Mouse (Mus musculus) heart, postnatal 10 days (tissue): ENCODE data around the gene Plau. TPM values are rescaled to one million over a fixed set of nuclear protein-coding genes. Genes with fewer than 3 reads are reported as not detected.

Experiments used
- DNase-seq, 2 experiments: peaks; one replicate each; pipeline ENCODE4 v3.0.0; 2021
- intact Hi-C: fragments of 180-260 bp; cut with DNase I; formaldehyde crosslinking; loops from one replicate; pipeline ENCODE4 v1.15.1; 2025
- total RNA-seq, 2 experiments: library from RNA; stranded (reverse); gene quantifications; 2 replicates each; pipeline ENCODE4 v1.2.3; 2021

The Plau gene
- total RNA-seq, 2 experiments from 2014 or later = 8.0 to 8.7 TPM

- intact Hi-C loops = no loop called here
- no peak for DNase-seq
These were observed 5.1 kb downstream of the Plau start for GRCm38 (mm10) chr14:20841526-20841925.

- DNase-seq = no peak
- intact Hi-C loops = no loop called here
These were observed 6.2 kb downstream of the Plau start for GRCm38 (mm10) chr14:20842629-20843028.

- intact Hi-C loops = no loop called here
These were observed 7.7 kb downstream of the Plau start for GRCm38 (mm10) chr14:20844126-20844525.

GRCm38 (mm10) chr14:20844671-20845576 lies 8.5 kb downstream of the Plau start:
- no peak for DNase-seq
- intact Hi-C loops = no loop called here

More at GRCm38 (mm10) chr14:20844126-20844525, 7.7 kb downstream of the Plau start:
- DNase-seq = no peak

GRCm38 (mm10) chr14:20845577-20846088 lies 9.2 kb downstream of the Plau start:
- DNase-seq = peak; percentile 34 to 43
- intact Hi-C loops = no loop called here

GRCm38 (mm10) chr14:20846214-20846613 lies 9.8 kb downstream of the Plau start:
- DNase-seq = peak; percentile 19 to 34
- intact Hi-C loops = no loop called here

DNA sequence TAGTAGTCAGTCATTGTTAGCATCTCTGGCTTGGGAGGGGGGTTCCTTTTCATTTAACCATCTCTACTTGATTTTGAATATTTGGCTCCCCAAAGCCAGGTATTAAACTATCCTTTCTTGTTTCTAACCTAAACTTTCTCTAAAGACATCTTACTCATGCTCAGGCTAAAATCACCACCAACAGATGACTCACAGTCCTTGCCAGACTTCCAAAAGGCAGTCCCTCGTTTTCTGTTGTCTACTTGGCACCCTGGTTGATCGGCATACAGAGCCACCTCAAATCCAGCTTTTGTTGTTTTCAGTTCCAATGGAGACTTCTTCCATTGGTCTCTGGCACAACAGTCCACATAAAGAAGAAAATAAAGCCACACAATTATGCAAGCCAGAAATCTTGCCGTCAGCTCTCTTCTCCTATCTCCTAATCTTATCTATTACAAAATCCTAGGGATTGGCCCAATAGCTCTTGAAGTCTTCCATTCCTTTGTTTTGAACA lies 11.2 kb downstream of the Plau start:
- DNase-seq = no peak
- intact Hi-C loops = no loop called here

GRCm38 (mm10) chr14:20849753-20850152 lies 13.3 kb downstream of the Plau start:
- intact Hi-C loops = no loop called here
- DNase-seq = no peak

GRCm38 (mm10) chr14:20850498-20850897 lies 14.0 kb downstream of the Plau start:
- no peak for DNase-seq
- intact Hi-C loops = no loop called here

- intact Hi-C loops = no loop called here
- DNase-seq = no peak
These were observed 15.3 kb downstream of the Plau start for GRCm38 (mm10) chr14:20851776-20852175.

DNA sequence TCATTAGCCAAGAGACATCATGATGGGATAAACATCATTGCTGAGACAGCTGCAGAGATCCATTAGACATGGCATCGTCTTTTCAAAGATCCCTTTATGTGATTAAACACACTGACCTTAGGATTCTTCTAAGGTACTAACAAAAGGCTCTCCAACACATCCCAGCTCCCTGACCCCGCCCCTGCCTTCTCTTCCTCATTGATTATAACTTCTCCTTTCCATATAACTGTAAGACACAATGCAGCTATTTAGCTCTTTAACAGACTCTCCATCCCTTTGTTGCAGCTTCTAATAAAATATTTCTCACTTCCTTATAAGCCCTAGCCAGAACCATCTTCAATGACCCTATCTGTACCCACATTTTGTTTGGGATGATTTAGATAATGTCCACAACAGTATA lies 24.7 kb downstream of the Plau start:
- DNase-seq = no peak
- intact Hi-C loops = no loop called here

DNA sequence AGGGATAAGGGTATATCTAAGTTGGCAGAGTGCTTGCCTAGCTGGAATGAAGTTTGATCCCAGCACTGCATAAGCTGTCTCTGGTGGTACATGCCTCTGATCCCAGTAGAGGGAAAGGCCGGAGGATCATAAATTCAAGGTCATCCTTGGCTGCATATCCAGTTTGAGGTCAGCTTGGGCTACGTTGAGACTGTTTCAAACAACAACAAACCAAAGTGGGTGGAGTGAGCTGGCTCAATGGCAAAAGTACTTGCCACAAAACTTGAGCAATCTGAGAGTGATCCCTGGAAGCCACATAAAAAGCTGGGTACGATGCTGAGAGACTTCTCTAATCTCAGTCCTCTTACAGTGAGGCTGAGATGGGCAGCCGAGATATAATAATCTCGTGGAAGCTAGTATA lies 25.1 kb downstream of the Plau start:
- intact Hi-C loops = no loop called here
- peak in 1 of 2 experiments; percentile 16 for DNase-seq

DNA sequence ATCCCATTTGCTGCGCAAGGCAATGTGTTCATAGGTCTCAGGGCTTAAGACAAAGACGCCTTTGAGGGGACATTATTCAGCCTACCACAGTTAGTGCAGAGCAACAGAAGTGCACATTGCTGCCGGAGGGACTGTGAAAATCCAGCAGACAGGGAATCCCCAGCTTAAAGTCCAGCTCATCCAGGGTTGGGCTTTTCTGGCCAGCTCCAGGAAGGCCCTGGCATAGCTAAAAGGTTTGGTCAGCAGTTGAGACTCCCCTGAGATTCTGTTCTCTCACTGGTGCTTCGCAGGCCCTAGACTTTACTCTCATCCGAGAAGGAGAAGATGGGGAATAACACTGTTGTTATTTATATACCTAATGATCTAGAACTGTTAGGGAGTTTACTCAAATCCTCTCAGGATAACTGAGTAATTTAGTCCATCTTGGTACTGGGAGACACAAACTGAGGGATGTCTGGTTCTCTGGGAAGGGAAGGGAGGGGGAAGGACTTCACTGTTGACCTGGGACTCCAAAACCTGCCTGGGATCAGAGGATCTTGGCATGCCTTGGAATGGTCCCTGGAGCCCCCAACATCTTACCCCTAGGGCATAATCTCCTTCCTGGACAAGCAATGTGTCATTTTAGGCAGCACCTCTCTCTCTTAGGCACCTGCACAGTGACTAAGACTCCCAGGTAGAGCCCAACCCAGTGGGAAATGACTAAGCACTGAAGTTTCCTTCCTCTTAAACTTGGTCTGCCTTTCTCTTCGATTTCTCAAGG lies 27.0 kb downstream of the Plau start:
- intact Hi-C loops = no loop called here
- DNase-seq = no peak

DNA sequence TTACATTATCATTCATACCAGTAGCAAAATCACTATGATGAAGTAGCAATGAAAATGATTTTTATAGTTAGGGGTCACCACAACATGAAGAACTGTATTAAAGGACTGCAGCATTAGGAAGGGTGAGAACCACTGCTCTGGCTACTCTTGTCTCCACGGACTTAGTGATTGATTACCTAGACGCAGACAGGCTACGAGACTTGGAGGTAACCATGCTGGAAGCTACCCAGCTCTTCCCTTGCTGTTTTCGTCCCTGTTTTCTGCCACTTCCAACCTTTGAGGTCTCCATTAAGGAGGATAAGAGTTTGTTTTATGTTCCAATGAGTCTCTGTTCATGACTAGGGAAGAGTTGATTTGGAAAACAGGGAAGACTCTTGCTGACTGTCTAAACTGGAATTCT lies 27.7 kb downstream of the Plau start:
- no peak for DNase-seq
- intact Hi-C loops = no loop called here

DNA sequence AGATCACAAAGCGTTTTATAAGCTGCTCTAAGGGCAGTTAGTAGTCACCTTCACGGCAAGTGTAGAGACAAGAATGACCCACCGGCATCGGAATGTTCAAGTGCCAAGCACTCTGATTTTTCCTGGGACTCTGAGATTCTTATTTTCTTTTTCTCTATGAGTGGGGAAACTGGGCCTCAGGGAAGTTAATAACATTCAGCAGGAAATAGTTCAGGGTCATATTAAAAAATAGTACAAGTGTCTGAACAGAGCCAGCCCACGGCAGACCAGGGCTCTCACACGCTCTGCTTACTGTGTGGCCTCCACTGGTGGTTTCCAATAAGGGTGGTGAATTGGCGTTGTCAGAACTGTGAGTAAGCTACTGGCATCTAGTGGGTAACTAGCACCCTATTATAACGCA lies 29.1 kb downstream of the Plau start:
- intact Hi-C loops = no loop called here
- no peak for DNase-seq

GRCm38 (mm10) chr14:20866365-20866764 lies 29.9 kb downstream of the Plau start:
- intact Hi-C loops = no loop called here

DNA sequence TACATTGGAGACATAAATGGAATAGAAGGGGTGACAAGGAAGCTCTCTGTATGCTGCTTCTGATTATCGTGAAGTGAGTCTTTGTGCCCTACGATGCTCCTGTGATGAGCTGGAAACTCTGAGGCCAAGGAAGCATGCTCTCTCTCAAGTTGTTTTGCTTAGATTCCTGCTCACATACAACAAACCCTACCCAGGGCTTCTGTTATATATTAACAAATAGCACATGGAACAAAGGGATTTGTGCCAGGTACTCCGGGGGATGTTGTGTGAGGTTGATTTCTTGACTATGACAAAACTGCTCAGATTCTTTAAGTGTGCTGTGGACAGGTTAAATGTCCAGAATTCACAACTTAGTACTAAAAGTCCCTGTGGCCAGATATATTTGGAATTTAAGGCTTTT lies 33.6 kb downstream of the Plau start:
- no peak for DNase-seq
- intact Hi-C loops = no loop called here

More at GRCm38 (mm10) chr14:20866365-20866764, 29.9 kb downstream of the Plau start:
- no peak for DNase-seq

GRCm38 (mm10) chr14:20871495-20871894 lies 35.0 kb downstream of the Plau start:
- peak; percentile 52 to 62 for DNase-seq
- intact Hi-C loops = no loop called here

DNA sequence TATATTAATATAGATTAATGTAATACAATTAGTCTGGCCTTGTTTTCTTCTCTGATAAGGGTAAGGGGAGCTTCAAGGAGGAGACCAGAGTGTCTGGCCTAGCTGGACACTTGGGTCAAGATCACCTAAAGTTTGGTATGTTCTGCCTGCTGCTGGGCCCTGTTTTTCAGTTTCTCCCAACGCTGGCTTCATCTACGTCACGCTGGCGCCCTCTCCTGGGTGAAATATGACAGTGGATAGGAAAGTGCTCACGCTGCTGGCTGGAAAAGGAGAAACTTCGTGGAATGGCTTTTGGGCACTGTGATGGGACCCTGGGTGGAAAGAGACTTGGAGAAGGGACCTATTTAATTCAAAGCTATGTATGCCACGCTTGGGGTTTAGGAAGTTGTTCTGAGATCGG lies 36.8 kb downstream of the Plau start:
- peak; percentile 91 to 94 for DNase-seq
- intact Hi-C loops = loop anchor here (1.0 to 2.0 kb wide), 2 partner anchors 70 to 109 kb away; no protein-coding TSS in a partner anchor

DNA sequence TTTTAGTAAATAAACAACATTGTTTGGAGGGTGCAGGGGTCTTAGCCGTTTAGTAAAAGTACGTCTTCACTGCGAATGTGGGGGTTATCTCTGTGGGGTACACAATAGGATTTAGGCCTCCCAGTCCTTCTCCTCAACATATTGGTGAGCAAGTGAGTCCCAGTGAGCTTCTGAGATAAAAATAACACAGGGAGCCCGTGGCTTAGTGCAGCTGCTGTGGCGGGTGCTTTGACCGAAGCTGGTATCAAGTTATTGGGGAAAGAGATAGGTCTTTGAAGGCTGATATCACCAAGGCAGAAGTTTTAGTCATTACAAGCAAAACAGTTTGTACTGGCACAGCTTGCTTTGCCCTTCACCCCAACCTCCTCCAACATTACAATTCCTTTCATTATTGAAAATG lies 37.5 kb downstream of the Plau start:
- intact Hi-C loops = loop anchor here (1.0 to 2.0 kb wide), 2 partner anchors 71 to 109 kb away; no protein-coding TSS in a partner anchor

DNA sequence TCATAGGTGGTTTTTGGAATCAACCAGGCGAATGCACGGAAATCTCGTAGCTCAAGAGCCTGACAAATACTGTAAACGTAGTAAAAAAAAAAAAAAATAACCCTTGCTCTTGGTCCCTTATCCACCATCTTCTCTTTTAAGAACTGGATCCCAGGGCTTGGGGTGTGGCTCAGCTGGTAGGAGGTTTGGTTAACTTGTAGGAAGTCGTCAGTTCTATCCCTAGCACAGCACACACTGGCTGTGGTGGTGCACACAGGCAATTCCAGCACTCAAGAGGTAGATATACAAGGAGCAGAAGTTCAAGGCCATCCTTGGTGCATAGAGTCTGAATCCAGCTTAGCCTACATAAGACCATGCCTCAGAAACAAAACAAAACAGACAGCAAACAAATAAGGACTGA lies 48.2 kb downstream of the Plau start:
- intact Hi-C loops = loop anchor here (2.0 kb wide), 1 partner anchor 44 kb away; the partner anchor contains the start of gene Vcl

More for the DNA sequence above, 37.5 kb downstream of the Plau start:
- peak in 1 of 2 experiments; percentile 9 for DNase-seq

More for the DNA sequence above, 48.2 kb downstream of the Plau start:
- no peak for DNase-seq
